Mouse (Mus musculus): ENCODE results near the gene Slc2a12.

The Slc2a12 gene

DNA sequence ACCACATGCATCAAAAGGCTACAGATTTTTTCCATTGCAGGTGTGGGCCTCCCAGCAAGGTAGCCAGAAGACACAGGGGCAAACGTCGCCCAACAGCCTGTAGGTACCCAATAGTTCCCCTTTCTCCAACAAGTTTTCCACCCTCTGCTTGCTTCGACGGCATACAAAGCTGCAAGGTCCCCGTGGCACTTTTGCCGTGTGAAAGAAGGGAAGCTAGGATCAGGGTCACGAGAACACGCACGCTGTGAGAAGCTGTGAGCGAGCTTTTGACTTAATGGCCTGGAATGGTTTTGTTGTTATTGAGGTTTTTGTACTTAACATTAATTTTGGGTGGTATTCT lies 14.5 kb downstream of the Slc2a12 start:
- no peak for DNase-seq (ENCODE audit: extremely low read depth, insufficient read length, low spot score)

DNA sequence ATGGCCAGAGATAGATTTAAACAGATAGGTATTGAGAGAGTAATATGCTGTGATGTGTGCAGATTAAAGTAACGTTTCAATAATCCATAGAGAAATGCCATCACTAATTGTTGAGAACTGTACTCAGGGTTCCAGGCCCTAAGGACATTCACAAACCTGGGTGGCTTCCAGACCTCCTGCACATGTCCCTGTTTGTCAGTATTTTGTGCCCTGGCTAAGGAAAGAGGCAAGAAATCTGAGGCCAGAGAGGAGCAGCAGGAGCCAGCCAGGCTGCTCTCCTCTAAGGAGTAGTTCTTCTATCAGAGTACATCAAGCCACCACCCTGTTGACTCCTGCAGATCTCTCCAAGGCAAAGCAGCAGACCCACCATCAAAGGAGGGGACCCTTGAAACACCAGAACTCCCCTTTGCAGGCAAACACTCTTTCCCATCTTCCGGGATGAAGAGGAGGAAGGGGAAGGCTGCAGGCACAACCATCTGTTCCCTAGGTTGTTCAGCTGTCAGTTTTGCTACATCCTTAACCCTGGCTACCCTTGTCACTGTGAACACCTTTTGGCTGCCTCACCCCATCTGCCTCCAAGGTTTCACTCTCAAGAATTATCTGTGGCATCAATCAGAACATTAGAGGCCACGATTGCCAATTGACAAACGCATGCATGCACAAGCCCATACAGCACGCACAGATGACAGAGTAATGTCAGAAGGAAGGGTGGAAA lies 15.6 kb downstream of the Slc2a12 start:
- DNase-seq (ENCODE audit: extremely low read depth, insufficient read length, low spot score) = no peak

DNA sequence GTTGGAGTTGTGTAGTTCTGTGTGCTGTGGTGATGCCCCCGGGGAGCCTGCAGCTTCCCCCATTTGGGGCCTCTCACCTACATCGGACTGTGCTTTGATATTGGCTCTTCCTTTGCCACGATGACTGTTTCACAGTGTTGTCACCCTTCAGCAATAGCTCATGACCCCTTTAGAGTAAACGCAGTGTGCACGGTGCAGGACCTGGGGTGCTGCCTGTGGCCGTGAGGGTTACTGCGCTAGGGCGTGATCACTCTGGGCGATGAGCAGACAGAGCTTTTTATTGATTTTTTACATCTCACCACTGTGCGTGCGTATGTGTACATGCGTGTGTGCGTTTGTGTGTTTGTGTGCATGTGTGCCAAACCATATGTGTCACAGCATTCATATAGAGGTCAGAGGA lies 23.7 kb downstream of the Slc2a12 start:
- no peak for DNase-seq (ENCODE audit: extremely low read depth, insufficient read length, low spot score)

DNA sequence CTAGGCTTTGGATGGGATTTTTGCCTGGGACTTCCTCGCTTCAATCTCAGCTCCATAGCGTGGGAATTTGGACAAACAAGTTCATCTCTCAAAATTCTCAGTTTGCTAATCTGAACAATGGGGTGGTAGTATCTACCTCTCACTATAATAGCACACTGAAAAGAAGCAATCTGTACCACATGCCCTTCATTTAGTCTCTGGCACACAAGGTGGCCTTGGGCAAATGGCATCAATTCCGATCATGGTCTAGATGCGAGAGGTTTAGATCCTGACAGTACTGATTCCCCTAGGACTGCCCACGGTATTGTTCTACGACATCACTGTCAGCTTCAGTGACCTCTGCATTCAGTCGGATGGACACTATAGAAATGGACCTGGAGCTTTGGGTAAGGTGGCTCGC lies 29.4 kb downstream of the Slc2a12 start:
- DNase-seq (ENCODE audit: extremely low read depth, insufficient read length, low spot score) = no peak

DNA sequence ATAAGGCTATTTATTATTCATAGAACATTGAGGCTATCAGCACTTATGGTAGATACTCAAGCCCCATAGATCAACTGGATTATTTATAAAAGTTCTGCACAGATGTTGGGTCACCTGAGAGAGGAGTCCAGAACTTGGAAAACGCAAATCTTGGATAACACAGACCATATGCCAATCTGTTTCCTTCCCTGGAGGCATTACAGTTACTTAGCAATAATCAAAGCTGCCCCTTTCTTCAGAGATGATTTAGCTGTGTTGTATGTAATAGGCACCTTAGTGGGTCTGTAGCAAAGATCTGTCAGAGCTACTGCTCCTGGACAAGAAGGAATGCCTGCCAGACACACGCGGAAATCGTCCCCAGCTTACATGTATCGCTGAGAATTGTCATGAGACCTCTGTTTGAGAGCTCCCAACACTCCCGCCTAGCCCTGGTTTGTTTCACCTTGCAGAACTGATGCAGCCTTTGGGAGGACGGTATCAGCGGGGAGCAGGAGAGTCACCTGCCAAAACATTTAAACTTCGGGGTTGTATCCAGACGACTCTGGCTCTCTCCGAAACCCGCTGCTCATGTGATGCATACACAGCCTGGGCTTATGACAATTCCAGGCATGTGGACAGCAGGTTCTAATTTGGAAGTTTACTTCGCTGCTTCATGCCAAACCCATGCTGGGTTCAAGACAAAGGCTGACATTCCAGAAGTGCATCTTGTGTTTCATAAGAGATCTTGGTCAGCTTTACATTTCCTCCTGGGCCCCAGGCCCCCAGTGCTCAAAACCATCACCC lies 31.2 kb downstream of the Slc2a12 start:
- DNase-seq (ENCODE audit: extremely low read depth, insufficient read length, low spot score) = no peak

DNA sequence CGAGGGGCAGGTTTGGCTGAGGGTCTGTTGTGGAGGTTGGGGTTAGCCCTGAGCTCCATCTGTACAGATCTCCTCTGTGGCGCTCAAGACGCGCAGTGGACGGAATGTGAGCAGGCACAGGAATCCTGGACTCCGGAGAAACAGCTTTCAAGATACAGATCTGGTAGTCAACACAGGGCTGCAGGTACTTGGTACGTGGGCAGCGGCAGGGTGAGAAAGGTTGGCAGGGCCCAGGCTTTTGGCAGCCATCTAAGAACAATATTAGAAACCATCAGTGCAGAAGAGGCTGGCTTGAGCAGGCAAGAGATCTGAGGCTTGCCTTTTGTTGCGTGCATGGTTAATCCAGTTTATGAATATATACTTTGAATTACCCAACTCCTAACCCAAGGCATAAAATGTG lies 51.4 kb downstream of the Slc2a12 start:
- DNase-seq (ENCODE audit: extremely low read depth, insufficient read length, low spot score) = no peak

DNA sequence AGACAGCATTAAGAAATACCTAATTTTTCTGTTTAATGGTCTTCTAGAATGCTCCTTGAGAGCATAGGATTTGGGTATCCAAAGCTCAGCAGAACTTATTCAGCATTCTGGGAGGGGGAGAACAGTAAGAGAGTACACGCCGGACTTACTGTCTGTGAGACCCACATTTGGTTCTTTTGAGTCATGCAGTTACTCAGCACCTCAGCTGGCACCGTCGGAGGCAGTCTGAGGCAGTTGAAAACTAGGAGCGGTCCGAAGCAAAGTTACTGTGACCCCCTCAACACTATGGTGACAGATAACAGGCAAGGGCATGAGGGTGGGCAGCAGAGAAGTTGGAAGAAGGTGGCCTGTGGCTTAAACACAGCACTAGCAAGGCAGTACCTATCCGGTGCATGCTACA lies 52.1 kb downstream of the Slc2a12 start:
- no peak for DNase-seq (ENCODE audit: extremely low read depth, insufficient read length, low spot score)

DNA sequence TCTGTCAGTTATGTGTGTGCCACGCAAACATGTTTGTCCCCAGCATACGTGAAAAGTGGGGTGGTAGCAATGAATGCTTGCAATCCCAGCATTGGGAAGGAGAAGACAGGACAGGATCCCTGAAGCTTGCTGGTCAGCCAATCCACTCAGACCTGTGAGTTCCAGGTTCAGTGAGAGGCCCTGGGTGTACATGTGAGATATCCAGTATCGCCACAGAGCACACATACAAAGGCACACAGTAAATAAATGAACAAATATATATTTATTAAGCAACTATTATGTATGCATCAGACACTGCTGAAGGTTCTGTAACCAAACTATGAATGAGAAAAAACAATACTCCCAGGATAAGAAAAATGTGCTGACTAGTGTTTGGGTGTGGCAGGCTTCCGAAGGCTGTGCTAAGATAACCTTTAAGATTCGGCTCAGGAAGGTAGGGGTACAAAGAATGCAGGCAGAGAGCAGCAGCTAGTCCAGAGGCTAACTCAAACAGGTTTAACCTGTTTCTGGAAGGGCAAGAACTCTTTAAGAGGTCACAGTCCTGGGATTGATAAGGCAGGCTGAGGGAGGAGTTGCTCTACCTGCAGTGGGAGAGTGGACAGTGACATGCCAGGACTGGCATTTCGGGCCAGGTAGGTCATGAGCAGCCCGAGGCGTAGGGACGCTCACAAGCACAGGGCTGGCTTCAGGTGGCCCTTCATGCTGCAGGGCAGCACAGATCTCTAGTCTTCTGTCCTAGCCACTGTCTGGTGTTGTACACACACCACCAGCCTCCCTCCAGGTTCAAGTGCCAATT lies 53.5 kb downstream of the Slc2a12 start:
- DNase-seq (ENCODE audit: extremely low read depth, insufficient read length, low spot score) = no peak

DNA sequence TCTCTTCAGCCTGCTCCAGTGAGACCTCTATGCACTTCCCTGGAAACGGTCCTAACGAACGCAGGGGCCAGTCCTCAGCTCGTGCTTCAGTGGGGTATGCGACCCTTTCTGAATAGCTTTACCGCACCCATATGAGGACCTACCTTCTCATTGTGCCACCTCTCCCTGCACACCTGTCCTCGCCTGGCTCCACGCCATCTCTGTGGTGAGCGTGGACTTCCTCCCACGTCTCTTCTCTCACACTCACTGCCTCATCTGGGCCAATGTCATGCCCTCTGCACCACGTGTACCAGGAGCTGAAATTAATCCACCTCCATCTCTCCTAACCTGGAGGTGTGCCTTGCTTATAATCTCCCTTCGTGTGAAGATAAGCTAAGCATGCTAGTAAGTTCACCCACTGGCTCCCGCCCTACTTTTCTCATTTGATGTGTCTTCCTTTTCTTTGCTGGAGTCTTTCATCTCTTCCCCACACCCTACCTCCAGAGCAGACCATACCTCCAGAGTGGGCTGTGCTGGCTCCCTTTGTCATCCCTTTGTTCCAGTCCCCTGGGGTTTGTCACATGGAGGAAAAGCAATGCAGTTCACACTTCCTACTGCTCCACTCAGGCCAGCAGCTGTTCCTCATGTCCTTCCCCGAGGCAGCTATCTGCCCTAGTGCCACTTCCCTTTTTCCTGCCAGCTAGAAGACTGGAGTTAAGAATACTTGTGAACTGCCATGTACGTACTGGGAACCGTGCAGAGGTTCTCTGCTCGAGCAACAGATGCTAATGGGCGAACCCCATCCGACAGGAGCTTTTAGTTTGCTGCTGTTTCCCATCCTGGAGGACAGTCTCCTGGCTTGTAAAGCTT lies 54.9 kb downstream of the Slc2a12 start:
- DNase-seq (ENCODE audit: extremely low read depth, insufficient read length, low spot score) = no peak

DNA sequence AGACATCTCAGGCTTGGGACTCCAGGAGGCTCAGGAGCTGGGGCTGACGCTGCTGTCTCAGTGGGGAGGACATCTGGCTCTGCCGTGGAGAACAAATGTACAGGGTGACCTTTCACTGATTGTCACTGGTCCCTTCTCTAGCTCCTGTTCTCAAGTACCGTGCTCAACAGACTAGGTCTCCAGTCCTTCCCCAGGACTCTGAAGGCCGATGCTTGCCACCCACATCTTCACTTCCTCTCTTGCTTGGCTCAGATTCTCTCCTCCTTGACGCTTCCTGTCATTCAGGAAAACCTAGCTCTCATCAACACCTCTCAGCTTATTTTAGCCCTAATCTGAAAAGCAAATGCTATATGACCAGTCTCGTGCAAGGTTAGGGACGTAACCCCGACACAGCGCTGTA lies 56.0 kb downstream of the Slc2a12 start:
- DNase-seq (ENCODE audit: extremely low read depth, insufficient read length, low spot score) = no peak

DNA sequence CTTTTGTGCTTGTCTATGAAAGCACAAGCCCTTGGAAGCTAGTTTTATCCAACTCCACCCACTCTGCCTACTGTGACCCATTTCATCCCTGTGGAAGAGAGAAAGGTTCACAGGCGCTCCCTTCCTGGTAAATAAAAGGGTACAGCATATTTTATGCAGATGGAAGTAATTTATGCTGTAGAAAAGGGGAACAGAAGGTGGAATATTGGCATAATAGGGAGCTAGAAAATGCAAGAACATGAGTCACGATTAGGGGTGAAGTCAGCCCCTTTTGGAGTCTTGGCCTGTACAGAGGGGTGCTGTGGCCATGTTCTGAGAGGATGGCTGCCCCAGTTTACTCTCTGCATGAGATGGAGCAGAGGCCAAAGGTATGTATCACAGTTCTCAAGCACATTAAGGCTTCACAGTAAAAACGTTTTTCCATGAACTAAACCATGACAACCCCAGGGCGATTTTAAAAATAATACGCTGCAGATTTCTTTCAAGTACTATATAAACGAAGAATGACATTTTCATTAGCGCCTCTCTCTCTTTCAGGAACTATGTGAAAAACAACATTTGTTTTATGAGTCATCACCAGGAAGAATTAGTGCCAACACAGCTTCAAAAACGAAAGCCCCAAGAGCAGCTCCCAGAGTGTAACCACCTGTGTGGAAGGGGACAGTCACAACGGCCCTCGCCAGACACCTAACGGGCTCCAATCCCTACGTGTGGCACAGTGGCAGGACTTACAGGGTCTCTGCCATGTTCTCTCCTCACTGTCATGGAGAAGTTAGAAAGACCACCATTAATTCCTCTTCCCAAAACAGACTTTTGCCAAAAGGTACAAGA lies 56.9 kb downstream of the Slc2a12 start:
- no peak for DNase-seq (ENCODE audit: extremely low read depth, insufficient read length, low spot score)

DNA sequence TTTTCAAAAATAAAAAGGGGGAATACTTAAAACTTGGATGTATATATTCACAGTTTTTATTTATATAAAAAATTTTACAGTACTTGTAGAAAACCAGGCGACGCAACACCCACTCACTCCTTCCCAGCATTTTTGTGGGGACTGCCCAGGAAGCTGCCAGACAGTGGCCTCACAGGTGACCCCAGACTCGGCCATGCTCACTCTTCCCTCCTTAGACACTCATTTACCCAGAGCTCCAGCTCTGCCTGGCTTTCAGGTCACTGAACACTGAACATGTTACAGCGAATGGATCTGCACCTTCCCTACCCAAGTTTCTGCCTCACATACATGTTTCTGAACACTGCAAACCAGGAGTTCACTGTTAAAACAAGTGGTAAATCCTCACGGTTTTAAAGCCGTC lies 59.0 kb downstream of the Slc2a12 start:
- DNase-seq (ENCODE audit: extremely low read depth, insufficient read length, low spot score) = no peak

DNA sequence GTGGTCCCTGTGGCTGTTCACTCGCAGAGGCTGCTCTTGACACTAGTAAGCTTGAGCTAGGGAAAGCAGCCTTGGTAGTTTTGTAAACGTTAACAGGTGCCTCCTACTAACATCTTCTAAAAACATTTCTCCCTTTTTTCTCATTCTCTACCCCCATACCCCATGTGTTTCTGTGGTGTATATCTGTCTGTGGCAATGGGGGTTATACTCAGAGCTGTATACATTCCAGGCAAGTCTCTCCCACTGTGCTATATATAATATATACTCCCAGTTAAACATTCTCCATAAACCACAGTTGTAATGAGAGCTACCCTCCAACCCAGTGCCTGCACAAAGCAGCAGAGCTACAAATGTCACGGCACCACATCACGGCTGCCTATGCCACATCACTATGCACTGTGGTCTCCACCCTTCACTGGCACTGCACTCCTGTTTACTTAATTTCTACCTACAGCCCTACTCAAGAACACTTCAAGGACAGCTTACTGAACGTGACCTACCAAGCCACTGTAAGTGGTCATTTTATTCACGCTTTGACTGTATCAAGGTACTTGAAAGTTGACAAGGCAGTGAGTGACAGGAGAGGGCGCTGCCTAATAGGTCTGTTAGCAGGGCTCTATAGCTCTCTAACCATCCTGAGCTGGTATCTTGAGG lies 63.5 kb downstream of the Slc2a12 start:
- DNase-seq (ENCODE audit: extremely low read depth, insufficient read length, low spot score) = no peak

DNA sequence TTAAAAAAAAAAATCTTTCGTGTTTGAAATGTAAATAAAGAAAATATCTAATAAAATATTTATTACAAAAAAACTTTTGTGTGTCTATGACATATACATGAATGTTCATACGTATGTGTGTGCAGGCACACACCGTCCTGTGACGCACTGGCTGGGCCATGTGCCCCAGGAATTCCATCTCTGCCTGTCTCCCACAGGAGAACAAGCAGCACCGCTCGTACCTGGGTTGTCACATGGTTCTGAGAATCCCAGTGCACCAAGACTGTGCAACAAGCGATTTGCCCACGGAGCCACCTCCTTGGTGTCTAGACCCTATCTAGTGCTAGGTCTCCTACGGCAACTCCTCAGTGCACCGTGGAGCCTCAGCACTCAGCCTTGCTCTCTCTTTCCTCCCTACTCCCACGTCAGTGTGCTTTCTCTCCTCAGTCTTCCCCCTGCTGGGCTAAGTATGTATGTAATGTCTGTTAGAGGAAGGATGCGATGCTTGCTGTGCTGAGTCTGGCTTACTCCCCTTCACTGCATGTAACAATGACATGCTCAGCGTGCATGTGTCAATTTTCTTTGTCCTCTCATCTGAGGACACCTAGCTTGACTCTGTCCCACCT lies 65.5 kb downstream of the Slc2a12 start:
- DNase-seq (ENCODE audit: extremely low read depth, insufficient read length, low spot score) = no peak

DNA sequence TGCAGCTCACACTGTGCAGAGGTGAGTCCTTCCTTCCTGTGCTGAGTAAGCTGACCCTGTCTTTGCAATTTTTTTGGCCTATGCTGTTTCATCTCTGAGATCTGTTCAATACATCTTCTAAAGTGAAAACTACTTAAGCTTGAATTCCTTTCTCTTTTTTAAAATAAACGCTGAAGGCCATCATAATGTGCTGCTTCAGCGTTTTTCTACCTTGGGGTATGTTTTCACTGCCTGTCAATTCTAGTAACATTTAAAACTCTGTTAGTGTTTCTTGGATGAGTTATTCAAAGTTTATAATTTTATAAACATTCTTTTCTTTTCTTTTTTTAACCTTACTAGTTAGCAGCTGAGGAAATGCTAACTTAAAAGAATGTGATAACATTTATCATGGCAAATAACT lies 68.1 kb downstream of the Slc2a12 start:
- DNase-seq (ENCODE audit: extremely low read depth, insufficient read length, low spot score) = no peak

DNA sequence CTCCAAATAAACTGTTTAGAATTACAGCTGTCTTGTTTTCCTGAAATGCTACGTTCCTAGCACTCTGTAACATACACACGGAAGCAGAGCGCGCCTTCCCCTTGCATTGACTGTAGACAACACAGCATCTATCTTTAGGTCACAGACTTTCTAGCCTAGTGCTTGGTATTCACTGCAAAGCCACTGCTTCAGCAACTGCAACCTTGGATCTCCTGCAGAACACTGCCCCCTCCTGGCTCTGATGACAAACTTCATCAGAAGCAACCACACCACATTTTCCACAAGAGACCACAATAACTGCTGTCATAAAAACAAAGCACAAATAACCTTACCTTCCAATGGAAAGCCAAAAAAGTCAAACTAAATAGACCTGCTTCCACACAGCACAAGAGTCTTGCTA lies 69.7 kb downstream of the Slc2a12 start:
- DNase-seq (ENCODE audit: extremely low read depth, insufficient read length, low spot score) = no peak

DNA sequence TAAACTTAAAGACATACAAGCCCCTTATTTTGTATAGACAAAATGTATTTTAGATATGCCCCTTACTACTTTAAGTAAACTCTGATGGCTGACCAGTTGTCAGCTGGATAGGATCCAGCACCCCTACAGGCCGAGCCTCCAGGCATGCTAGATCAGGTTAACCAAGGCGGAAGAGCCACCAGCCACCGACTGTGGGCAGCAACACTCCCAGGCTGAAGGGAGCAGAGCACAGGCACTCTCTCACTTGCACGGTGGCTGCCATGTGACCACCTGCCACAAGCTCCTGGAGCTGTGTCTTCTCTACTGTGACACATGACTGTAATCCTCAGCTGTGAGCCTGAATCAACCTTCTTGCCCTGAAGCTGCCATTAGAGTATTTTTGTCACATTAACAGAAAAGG lies 73.7 kb downstream of the Slc2a12 start:
- DNase-seq (ENCODE audit: extremely low read depth, insufficient read length, low spot score) = no peak

DNA sequence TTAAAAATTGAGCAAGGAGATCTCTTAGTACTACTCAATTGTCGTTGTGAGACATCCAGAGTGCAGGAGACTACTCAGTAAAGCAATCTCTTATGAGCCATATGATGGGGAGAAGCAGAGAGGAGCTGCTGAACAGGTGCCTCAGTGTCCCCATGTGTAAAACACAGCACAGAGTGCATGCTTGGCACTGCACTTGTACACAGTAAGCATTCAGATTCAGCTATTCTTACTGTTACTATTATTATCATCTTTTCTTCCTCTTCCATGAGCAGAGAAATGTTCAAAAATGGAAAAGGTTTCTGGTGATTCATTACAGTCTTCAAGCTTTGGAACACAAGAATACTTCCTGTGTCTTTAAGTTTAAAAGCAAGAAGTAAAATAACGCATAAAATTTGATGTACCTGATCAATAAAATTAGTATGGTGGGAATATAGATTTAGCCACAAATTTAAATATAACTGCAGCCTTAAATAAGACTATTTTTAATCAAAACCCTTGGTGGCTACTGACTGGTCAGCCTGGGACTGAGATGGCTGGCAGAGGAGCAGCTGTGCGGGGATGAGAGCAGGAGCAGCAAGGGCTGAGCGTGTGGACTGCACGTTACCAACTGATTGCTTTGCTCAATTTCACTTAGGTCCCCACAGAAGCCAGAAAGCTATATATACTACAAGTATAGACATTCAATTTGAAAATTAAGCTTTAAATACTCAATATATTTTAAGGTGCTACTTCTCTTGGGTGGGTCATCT lies 76.1 kb downstream of the Slc2a12 start:
- no peak for DNase-seq (ENCODE audit: extremely low read depth, insufficient read length, low spot score)
